Mouse (Mus musculus) kidney, postnatal 0 days (tissue): Measurements from ENCODE around the gene Jund. TPM values are rescaled to one million over a fixed set of nuclear protein-coding genes. Genes with fewer than 3 reads are reported as not detected.

Source experiments
- ATAC-seq: fragments of 200-750 bp; cut with Nextera tagmentation; replicated peaks from 2 replicates; pipeline ENCODE4 v1.8.0; 2017; ENCODE audit warnings: low read depth, moderate number of reproducible peaks, moderate TSS enrichment, moderate library complexity; ENCODE audit not compliant: low FRiP score
- DNase-seq: peaks from one replicate; pipeline ENCODE4 v3.0.0-alpha.2; 2016; ENCODE audit warnings: low spot score
- H3K27ac ChIP-seq: fragments of 300-500 bp; sonication (generic); 2 replicates; pipeline ENCODE4 v1.5.1; 2014; ENCODE audit warnings: mild to moderate bottlenecking
- H3K27me3 ChIP-seq: fragments of 300-500 bp; sonication (generic); 2 replicates; pipeline ENCODE4 v1.6.1; 2014; ENCODE audit warnings: low read length, mixed read lengths; ENCODE audit not compliant: insufficient read depth
- H3K36me3 ChIP-seq: fragments of 300-500 bp; sonication (generic); 2 replicates; pipeline ENCODE4 v1.6.1; 2014; ENCODE audit warnings: low read length, mixed read lengths; ENCODE audit not compliant: insufficient read depth
- H3K4me1 ChIP-seq: fragments of 300-500 bp; sonication (generic); replicated peaks from 2 replicates; pipeline ENCODE4 v1.6.1; 2014; ENCODE audit warnings: antibody characterized with exemption, low read length, mixed read lengths; ENCODE audit not compliant: insufficient read depth
- H3K4me2 ChIP-seq: fragments of 300-500 bp; sonication (generic); 2 replicates; pipeline ENCODE4 v1.6.1; 2014; ENCODE audit warnings: mild to moderate bottlenecking, low read length, moderate library complexity, mixed read lengths
- H3K4me3 ChIP-seq: fragments of 300-500 bp; sonication (generic); replicated peaks from 2 replicates; pipeline ENCODE4 v1.5.1; 2014; ENCODE audit warnings: low read depth, low read length
- H3K9ac ChIP-seq: fragments of 300-500 bp; sonication (generic); 2 replicates; pipeline ENCODE4 v1.6.1; 2014; ENCODE audit warnings: low read depth, low read length
- H3K9me3 ChIP-seq: fragments of 300-500 bp; sonication (generic); replicated peaks from 2 replicates; pipeline ENCODE4 v1.6.1; 2016; ENCODE audit warnings: low read length, inconsistent platforms, mixed read lengths
- CTCF ChIP-seq: IDR thresholded peaks from 2 replicates; pipeline ENCODE4 v1.5.1; 2016; ENCODE audit warnings: antibody characterized with exemption, low read depth, mild to moderate bottlenecking, moderate library complexity
- WGBS: fragments of 180-500 bp; shearing (Covaris S2); extraction: QIAGEN DNeasy Blood & Tissue Kit; methylation state at CpG from one replicate; pipeline ENCODE4 v1.1.7; 2014; 5-methylcytosine and 5-hydroxymethylcytosine counted together
- polyA plus RNA-seq: library from polyadenylated mRNA; unstranded; fragments of >200 nt; fragmentation: Nextera tagmentation; extraction: Ambion mirVana; gene quantifications from 2 replicates; pipeline ENCODE4 v1.2.1, GENCODE M21; 2015

Gene Jund
- polyA plus RNA-seq, 1 experiment from 2014 or later = 98.1 TPM

GRCm38 (mm10) chr8:70673079-70673856 is 25.5 kb upstream of the Jund start, which contains the start of gene Lsm4:
Gene Lsm4 (plus strand): TSS chr8:70673248.
- no peaks in the 10 kb centered on the region for H3K9me3 ChIP-seq
- H3K4me1 ChIP-seq = peaks cover 18% of the 10 kb centered on the region
- DNase-seq (peak; percentile 100), ATAC-seq (peak; percentile 96)
- peaks cover 4% of the 10 kb centered on the region for H3K36me3 ChIP-seq
- H3K27me3 ChIP-seq = no peaks in the 10 kb centered on the region
- peak within 1 kb of the TSS; percentile 60 for H3K4me3 ChIP-seq
- H3K4me2 ChIP-seq = peak within 1 kb of the TSS; percentile 53
- peak within 1 kb of the TSS; percentile 96 for H3K27ac ChIP-seq
- TF ChIP-seq CTCF = peak; percentile 89
- WGBS = under 1% methylated on average over 60 of the region's 60 CpGs
- peak within 1 kb of the TSS; percentile 67 for H3K9ac ChIP-seq

GRCm38 (mm10) chr8:70674109-70674508 is 24.6 kb upstream of the Jund start:
- no peak for TF ChIP-seq CTCF
- H3K9ac ChIP-seq = peak overlapping the region; percentile 67; the same call in 1 of the 2 replicates
- H3K4me3 ChIP-seq = peak overlapping the region; percentile 60
- no peak for ATAC-seq
- DNase-seq = no peak
- H3K9me3 ChIP-seq = no peaks in the 10 kb centered on the region
- peaks cover 11% of the 10 kb centered on the region for H3K36me3 ChIP-seq
- H3K4me2 ChIP-seq = peak overlapping the region; percentile 53
- 79% methylated on average over 3 of the region's 3 CpGs for WGBS
- H3K27ac ChIP-seq = peak overlapping the region; percentile 96
- H3K27me3 ChIP-seq = no peaks in the 10 kb centered on the region
- peaks cover 18% of the 10 kb centered on the region for H3K4me1 ChIP-seq

- Histone ChIP-seq H3K36me3 (peaks cover 17% of the 10 kb centered on the region), H3K9ac (0 out of 2 replicates have a peak overlapping the region, but pooled peaks have one; percentile 67), H3K4me1 (peaks cover 18% of the 10 kb centered on the region), H3K4me2 (no peak overlapping the region), H3K27ac (peak overlapping the region; percentile 96), H3K4me3 (no peak overlapping the region), H3K27me3 (no peaks in the 10 kb centered on the region), H3K9me3 (no peaks in the 10 kb centered on the region)
- TF ChIP-seq CTCF = no peak
- WGBS = 53% methylated on average over 4 of the region's 4 CpGs
- ATAC-seq = no peak
- no peak for DNase-seq
These were observed 24.0 kb upstream of the Jund start for GRCm38 (mm10) chr8:70674716-70675115.

- no peak overlapping the region for H3K9ac ChIP-seq
These were observed 23.4 kb upstream of the Jund start for GRCm38 (mm10) chr8:70675336-70675735.

GRCm38 (mm10) chr8:70677451-70678080 is 21.2 kb upstream of the Jund start:
- H3K4me2 ChIP-seq = no peak overlapping the region
- ATAC-seq (no peak), DNase-seq (no peak)
- no peak for TF ChIP-seq CTCF
- peaks cover 22% of the 10 kb centered on the region for H3K4me1 ChIP-seq
- H3K9ac ChIP-seq = no peak overlapping the region
- 70% methylated on average over 15 of the region's 15 CpGs for WGBS
- no peaks in the 10 kb centered on the region for H3K27me3 ChIP-seq
- 0 out of 2 replicates have a peak overlapping the region, but pooled peaks have one; percentile 28 for H3K27ac ChIP-seq
- H3K4me3 ChIP-seq = no peak overlapping the region
- H3K9me3 ChIP-seq = no peaks in the 10 kb centered on the region
- H3K36me3 ChIP-seq = peaks cover 18% of the 10 kb centered on the region

More at GRCm38 (mm10) chr8:70675336-70675735, 23.4 kb upstream of the Jund start:
- no peak for TF ChIP-seq CTCF
- no peaks in the 10 kb centered on the region for H3K9me3 ChIP-seq
- H3K36me3 ChIP-seq = peaks cover 18% of the 10 kb centered on the region
- ATAC-seq (no peak), DNase-seq (no peak)
- WGBS = 80% methylated on average over 1 of the region's 1 CpGs
- peak overlapping the region; percentile 96; the same call in 1 of the 2 replicates for H3K27ac ChIP-seq
- no peaks in the 10 kb centered on the region for H3K27me3 ChIP-seq
- peaks cover 18% of the 10 kb centered on the region for H3K4me1 ChIP-seq
- no peak overlapping the region for H3K4me3 ChIP-seq
- H3K4me2 ChIP-seq = no peak overlapping the region

GRCm38 (mm10) chr8:70678679-70679078 is 20.1 kb upstream of the Jund start:
- Histone ChIP-seq H3K27ac (no peak overlapping the region), H3K27me3 (no peaks in the 10 kb centered on the region), H3K4me2 (no peak overlapping the region), H3K4me1 (peaks cover 24% of the 10 kb centered on the region), H3K36me3 (peaks cover 18% of the 10 kb centered on the region), H3K9ac (no peak overlapping the region), H3K4me3 (no peak overlapping the region), H3K9me3 (no peaks in the 10 kb centered on the region)
- DNase-seq (no peak), ATAC-seq (no peak)
- TF ChIP-seq CTCF = no peak
